Mouse (Mus musculus) layer of hippocampus, adult 2 months (tissue): ENCODE measurements at regions not wholly inside any gene's neighbourhood (a gene's known extent, or its start where the extent isn't known, plus 50 kb on each side); places are given as distances from the start of the nearest gene placed in this dataset.

Experiments used
- DNase-seq, 2 experiments: peaks; one replicate each; pipeline ENCODE4 v3.0.0; 2022; ENCODE audit warnings: low spot score in 2 of 2
- H3K27ac ChIP-seq: fragments of 200-600 bp; 2 replicates; pipeline ENCODE4 v1.8.1; 2022
- H3K4me3 ChIP-seq: fragments of 200-600 bp; 2 replicates; pipeline ENCODE4 v1.8.1; 2022; ENCODE audit warnings: mild to moderate bottlenecking
- CTCF ChIP-seq: fragments of 200-600 bp; conservative IDR thresholded peaks from 2 replicates; pipeline ENCODE4 v1.8.1; 2022; ENCODE audit warnings: antibody characterized with exemption, mild to moderate bottlenecking, moderate library complexity

- no peak overlapping the region for H3K27ac ChIP-seq
- no peak for DNase-seq
- no peak overlapping the region for H3K4me3 ChIP-seq
- TF ChIP-seq CTCF, result no peak
These were observed 178.9 kb upstream of the Cadm1 start for GRCm38 (mm10) chr9:47351036-47351435.

DNA sequence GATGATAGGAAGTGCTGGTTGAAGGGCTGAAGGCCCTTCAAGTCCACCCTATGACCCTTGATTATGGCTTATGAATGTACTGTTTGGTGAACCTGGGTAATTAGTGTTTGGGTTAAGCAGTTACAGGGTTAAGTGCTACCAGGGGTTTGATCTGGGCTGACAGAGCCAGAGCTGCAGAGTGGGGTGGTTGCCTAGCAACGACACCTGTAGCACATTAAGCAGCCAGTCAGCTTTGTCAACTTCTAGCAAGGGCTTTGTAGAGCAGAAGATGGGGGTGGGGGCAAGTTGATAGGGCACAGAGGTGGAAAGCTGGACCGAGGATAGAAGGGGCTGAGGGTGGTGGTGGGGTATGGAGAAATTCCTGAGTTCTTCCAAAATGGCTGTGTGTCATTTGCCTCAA is 177.0 kb upstream of the Cadm1 start:
- Histone ChIP-seq H3K4me3 (no peak overlapping the region), H3K27ac (no peak overlapping the region)
- no peak for TF ChIP-seq CTCF
- DNase-seq, result no peak

- Histone ChIP-seq H3K4me3 (no peak overlapping the region), H3K27ac (peak overlapping the region; percentile 51; the same call in 1 of the 2 replicates)
- peak in 1 of 2 experiments; percentile 54 for DNase-seq
- TF ChIP-seq CTCF, result no peak
These were observed 176.0 kb upstream of the Cadm1 start for GRCm38 (mm10) chr9:47353972-47354371.

GRCm38 (mm10) chr9:47354423-47354822 is 175.6 kb upstream of the Cadm1 start:
- peak overlapping the region; percentile 51; the same call in 1 of the 2 replicates for H3K27ac ChIP-seq
- H3K4me3 ChIP-seq, result no peak overlapping the region
- no peak for TF ChIP-seq CTCF
- DNase-seq, result no peak

DNA sequence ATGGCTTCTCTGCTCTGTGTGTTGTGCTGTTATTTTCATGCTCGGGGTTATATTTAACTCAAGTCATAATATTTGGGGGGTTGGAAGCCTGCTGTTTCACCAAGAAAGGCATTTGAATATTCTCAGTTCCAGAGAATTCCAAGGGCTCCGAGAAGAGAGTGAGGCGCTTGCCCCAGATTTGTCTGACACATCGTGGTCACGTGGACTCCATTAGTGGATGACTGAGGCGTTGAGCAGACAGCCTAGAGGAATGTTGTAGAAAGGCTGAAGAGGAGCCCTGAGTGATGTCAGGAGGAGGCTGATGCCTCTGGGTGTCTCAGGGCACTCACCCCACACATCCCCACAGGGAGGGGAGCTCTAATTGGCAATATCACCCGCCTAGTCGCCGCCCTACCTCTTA is 175.1 kb upstream of the Cadm1 start:
- no peak overlapping the region for H3K4me3 ChIP-seq
- no peak for DNase-seq
- no peak for TF ChIP-seq CTCF
- 0 out of 2 replicates have a peak overlapping the region, but pooled peaks have one; percentile 51 for H3K27ac ChIP-seq

- Histone ChIP-seq H3K4me3 (no peak overlapping the region), H3K27ac (no peak overlapping the region)
- TF ChIP-seq CTCF, result no peak
- peak in 1 of 2 experiments; percentile 41 for DNase-seq
These were observed 172.1 kb upstream of the Cadm1 start for GRCm38 (mm10) chr9:47357756-47358399.

DNA sequence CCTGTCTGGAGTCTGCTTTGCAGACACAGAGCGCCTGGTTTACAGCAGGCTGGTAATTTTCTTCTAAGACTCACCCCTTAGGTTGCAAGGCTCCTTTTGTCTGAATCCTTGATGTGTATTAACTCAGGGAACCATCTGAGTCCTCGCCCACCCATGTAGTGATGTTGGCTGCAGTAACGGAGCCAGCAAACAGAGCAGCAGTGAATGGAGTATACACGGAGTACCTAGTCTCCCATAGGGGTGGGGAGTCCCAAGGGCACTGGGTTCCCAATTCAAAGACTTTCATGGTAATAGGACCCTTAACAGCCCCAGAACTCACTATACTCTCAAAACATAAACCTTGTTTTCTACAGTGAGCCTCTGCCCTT is 171.6 kb upstream of the Cadm1 start:
- Histone ChIP-seq H3K27ac (no peak overlapping the region), H3K4me3 (no peak overlapping the region)
- DNase-seq, result no peak
- TF ChIP-seq CTCF, result no peak

DNA sequence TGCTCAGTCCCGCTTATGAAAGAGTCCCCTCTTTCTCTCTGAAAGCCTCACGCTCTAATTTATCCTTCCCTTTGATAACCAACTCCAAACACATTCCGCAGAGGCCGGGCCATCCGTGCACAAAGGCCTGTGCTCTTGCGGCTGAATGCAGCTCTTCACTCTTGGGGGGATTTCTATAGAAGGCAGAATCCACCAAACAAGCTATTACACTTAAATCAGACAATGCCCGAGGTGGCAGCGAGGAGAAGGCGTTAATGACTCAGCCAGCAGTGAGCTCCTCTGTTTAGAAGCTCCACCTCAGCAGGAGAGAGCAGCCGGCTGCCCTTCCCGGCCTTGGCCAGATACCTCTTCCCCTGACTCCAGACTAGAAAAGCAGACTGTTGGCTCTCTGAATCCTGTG is 166.9 kb upstream of the Cadm1 start:
- H3K4me3 ChIP-seq, result no peak overlapping the region
- DNase-seq, result no peak
- no peak for TF ChIP-seq CTCF
- H3K27ac ChIP-seq, result no peak overlapping the region; the same call in 1 of the 2 replicates

- H3K27ac ChIP-seq, result no peak overlapping the region
- no peak for DNase-seq
- no peak for TF ChIP-seq CTCF
- no peak overlapping the region for H3K4me3 ChIP-seq
These were observed 165.2 kb upstream of the Cadm1 start for GRCm38 (mm10) chr9:47364762-47365161.

DNA sequence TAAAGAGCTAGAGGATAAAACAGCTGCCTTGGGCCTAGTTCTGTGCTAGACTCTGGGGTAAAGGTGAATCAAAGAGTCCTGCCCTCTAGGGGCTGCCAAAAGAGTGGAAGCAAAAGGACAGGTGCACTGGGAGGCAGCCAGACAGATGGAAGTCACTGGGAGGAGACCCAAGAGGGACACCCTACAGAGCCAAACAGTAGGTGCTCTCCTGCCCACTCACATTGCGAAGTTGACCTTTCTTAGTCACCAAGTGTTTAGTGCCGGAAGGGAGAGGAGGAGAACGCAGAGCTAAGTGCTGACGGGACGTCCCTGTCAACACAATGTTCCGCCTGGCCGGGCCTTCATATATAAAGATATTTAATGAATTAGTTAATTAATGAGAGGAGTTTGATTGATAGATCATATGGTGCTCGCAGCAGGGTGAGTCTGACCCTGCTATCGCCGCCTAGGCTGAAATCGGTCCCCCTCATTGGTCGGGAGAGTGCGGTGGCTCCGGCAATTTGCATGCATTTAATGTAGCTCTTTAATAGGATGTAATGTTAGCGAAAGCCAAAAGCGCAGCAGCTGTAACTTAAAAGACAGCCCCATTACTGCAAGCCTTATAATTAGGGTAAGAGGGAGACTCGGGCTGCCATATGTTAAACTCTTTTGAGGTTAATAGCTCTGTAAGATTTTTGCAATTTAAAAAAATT is 162.6 kb upstream of the Cadm1 start:
- peak; percentile 27; the same call in 1 of the 2 replicates for TF ChIP-seq CTCF
- no peak for DNase-seq
- Histone ChIP-seq H3K4me3 (peak overlapping the region; percentile 54), H3K27ac (peak overlapping the region; percentile 82)

GRCm38 (mm10) chr9:47368015-47368901 is 161.7 kb upstream of the Cadm1 start:
- Histone ChIP-seq H3K27ac (peak overlapping the region; percentile 82), H3K4me3 (peak overlapping the region; percentile 54)
- no peak for DNase-seq
- no peak for TF ChIP-seq CTCF

DNA sequence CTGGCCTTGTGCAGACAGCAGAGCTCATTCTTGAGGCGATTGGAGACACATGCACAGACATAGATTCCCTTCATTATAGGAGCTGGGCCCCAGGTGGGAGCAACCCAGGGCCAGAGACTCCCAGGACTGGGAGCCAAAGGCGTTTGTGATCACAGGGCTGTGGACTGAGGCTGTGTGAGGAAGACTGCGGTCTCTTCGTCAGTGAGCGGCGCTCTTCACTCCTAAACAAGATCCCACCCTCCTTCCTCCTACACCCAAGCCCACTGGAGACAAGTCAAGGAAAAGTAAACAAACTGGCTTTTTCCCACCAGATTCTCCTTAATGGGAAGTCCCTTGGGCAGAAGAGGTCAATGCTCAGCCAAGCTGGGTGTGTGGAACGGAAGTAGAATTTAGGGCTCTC is 157.7 kb upstream of the Cadm1 start:
- DNase-seq, result no peak
- no peak for TF ChIP-seq CTCF
- H3K27ac ChIP-seq, result no peak overlapping the region
- H3K4me3 ChIP-seq, result no peak overlapping the region

GRCm38 (mm10) chr9:47374086-47374485 is 155.9 kb upstream of the Cadm1 start:
- H3K27ac ChIP-seq, result no peak overlapping the region
- no peak for DNase-seq
- H3K4me3 ChIP-seq, result no peak overlapping the region
- no peak for TF ChIP-seq CTCF
